Mouse (Mus musculus) heart, postnatal 0 days (tissue): ENCODE results near the gene Tesk2.

ENCODE experiments used
- CTCF ChIP-seq: IDR thresholded peaks from 2 replicates; pipeline ENCODE4 v1.5.1; 2016; ENCODE audit warnings: antibody characterized with exemption, control low read depth, low read depth
- EP300 ChIP-seq: IDR thresholded peaks from 2 replicates; pipeline ENCODE4 v1.6.1; 2016; ENCODE audit warnings: antibody characterized with exemption, low read depth

- TF ChIP-seq CTCF (no peak), EP300 (no peak)
Measured at GRCm38 (mm10) chr4:116764001-116764400, 43.3 kb downstream of the Tesk2 start.
